Mouse (Mus musculus): ENCODE measurements at regions not wholly inside any gene's neighbourhood (a gene's known extent, or its start where the extent isn't known, plus 50 kb on each side); places are given as distances from the start of the nearest gene placed in this dataset.

GRCm38 (mm10) chr11:7424082-7424471 is 210.4 kb upstream of the Igfbp3 start:
- ChIA-PET POLR2A (interaction anchor here in 3 of 4 experiments (0.6 to 3.4 kb wide), 48 partner anchors 10 to 1692 kb away, joined by 3 to 35 read pairs (median 4); partner anchors contain the start of gene Igfbp3 (in 1 of the 3)), CTCF (interaction anchor here in 3 of 4 experiments (0.6 to 1.7 kb wide), 4 partner anchors 202 to 214 kb away, joined by 3 to 4 read pairs (median 3); no protein-coding TSS in a partner anchor)

GRCm38 (mm10) chr11:7423276-7424081 is 209.8 kb upstream of the Igfbp3 start:
- CTCF ChIA-PET: interaction anchor here (0.6 to 1.7 kb wide), 6 partner anchors 21 to 280 kb away, joined by 3 to 4 read pairs (median 3); no protein-coding TSS in a partner anchor
- POLR2A ChIA-PET: interaction anchor here in 3 of 4 experiments (0.6 to 3.4 kb wide), 62 partner anchors 10 to 1693 kb away, joined by 3 to 35 read pairs (median 4); partner anchors contain the start of gene Igfbp3 (in 2 of the 3)

GRCm38 (mm10) chr11:7412631-7413030 is 198.9 kb upstream of the Igfbp3 start:
- ChIA-PET CTCF (no interaction called here), POLR2A (interaction anchor here in 2 of 4 experiments (2.4 to 3.6 kb wide), 2 partner anchors 10 to 11 kb away, joined by 12 to 21 read pairs; no protein-coding TSS in a partner anchor)

DNA sequence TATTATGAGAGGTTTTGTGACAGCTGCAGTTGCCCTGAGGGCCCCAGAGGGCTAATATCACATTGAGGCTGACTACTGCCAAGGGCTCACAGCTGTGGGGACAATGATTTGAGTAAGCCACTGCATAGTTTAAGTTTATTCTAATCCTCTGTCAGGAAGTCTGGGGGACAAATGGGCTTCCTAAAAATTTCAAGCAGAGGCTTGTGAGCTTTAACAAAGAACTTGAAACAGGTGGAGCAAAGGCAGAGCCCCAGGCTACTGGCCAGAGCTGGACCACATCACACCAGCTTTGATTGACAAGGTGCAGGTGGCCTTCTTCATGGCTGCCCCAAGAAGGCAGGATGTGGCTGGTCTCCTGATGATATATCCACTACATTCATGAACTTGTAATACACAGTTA is 195.3 kb upstream of the Igfbp3 start:
- ChIA-PET POLR2A (interaction anchor here in 1 of 4 experiments (1.2 kb wide), 1 partner anchor 14 kb away, joined by 5 read pairs; no protein-coding TSS in a partner anchor), CTCF (no interaction called here)

DNA sequence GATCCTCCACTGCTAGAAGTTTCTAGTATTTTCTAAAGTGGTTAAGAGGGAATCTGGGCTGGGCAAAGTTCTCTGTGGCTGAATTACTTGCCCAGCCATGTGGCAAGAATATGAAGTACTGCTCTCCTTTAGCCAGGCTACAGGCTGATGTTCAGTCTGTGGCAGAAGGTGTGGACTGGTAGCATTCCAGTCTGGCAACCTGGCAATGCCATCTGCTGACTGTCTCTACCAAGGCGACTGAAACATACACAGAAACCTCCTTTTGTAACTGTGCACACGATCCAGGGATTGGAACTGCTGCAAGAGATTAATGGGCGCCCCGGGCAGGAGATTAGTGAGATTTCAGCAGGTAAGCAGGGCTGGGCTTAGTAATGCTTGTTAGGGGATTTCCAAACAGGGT is 190.9 kb upstream of the Igfbp3 start:
- ChIA-PET CTCF (no interaction called here), POLR2A (interaction anchor here in 1 of 4 experiments (0.7 kb wide), 1 partner anchor 18 kb away, joined by 4 read pairs; no protein-coding TSS in a partner anchor)

DNA sequence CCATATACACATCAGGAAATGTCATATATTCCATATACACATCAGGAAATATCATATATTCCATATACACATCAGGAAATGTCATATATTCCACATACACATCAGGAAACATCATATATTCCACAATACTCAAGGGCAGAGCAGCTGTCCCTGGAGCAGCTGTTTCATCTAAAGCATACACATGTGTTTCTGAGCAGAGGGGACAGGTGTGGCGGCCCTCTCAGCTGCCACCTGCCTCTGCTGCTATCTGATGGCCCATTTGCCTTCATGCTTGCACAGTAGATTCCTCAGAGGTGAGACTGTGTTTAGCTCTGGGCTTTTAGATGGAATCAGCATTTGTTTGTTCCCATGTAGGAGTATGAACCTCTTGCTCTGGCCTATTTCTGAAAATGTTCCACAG is 158.1 kb upstream of the Igfbp3 start:
- CTCF ChIA-PET: no interaction called here
- POLR2A ChIA-PET: interaction anchor here in 1 of 4 experiments (0.9 kb wide), 1 partner anchor 52 kb away, joined by 3 read pairs; no protein-coding TSS in a partner anchor

DNA sequence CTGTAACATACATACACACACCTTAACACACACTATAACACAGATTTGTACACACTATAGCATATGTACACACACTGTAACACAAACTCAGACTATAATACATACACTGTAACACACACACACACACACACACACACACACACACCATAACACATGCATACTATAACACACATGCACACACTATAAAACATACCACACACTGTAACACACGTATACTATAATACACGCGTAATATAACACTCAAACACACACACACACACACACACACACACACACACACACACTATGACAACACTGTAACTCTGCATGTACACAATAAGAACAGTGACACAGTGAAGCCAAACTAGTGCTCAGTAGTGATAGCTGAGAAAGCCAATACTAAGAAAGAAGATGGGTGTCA is 147.7 kb upstream of the Igfbp3 start:
- ChIA-PET POLR2A (interaction anchor here in 1 of 4 experiments (0.6 kb wide), 1 partner anchor 112 kb away, joined by 3 read pairs; no protein-coding TSS in a partner anchor), CTCF (no interaction called here)

DNA sequence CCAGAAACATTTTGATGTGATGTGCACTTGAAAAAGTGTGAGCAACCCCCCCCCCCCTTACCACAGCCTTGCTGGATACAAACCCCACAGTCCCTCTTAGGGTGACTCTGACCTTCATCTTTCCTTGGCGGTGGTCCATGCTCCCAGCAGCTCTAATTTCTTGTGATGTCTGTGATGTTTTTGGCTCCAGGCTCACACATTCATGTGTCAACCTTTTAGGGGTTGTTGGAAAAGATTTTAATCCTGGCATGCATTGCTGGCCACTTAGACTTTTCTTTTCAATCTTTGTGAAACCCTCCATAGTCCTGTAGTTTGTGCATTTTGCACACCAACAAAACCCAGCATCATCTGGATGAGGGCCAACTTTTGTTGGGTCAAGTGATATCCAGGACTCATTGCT is 134.9 kb upstream of the Igfbp3 start:
- ChIA-PET CTCF (no interaction called here), POLR2A (no interaction called here)

DNA sequence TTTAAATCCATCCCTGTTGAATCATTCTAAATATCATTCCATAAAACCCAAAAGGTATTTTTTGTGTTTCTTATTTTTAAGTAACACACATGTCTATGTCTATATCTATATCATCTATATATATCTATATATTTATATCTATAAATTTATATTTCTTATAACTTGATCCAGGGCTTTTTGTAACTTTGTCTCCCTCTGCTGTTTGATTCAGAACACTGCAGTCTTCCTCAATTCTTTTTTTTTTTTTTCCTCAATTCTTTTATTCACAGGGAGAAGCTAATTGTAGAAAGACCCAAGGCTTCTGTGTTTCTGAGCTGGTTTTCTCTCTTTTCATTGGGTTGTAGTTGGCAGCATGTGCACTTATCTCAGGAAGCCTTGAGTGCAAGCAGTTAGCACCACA is 124.1 kb upstream of the Igfbp3 start:
- POLR2A ChIA-PET: no interaction called here

GRCm38 (mm10) chr11:7317409-7317970 is 103.8 kb upstream of the Igfbp3 start:
- ChIA-PET CTCF (no interaction called here), POLR2A (interaction anchor here in 1 of 4 experiments (0.5 kb wide), 1 partner anchor 792 kb away, joined by 3 read pairs; no protein-coding TSS in a partner anchor)

More for the DNA sequence above, 124.1 kb upstream of the Igfbp3 start:
- CTCF ChIA-PET: interaction anchor here in 3 of 4 experiments (0.6 to 1.0 kb wide), 4 partner anchors 114 to 411 kb away, joined by 3 read pairs; no protein-coding TSS in a partner anchor

- CTCF ChIA-PET: interaction anchor here in 1 of 4 experiments (0.6 kb wide), 1 partner anchor 1679 kb away, joined by 7 read pairs; no protein-coding TSS in a partner anchor
- POLR2A ChIA-PET: no interaction called here
Observed at GRCm38 (mm10) chr11:7296252-7296651, 82.5 kb upstream of the Igfbp3 start.

- ChIA-PET CTCF (interaction anchor here in 2 of 4 experiments (0.5 to 0.6 kb wide), 2 partner anchors 138 to 642 kb away, joined by 3 to 6 read pairs; no protein-coding TSS in a partner anchor), POLR2A (no interaction called here)
Observed at GRCm38 (mm10) chr11:7289242-7289938, 75.7 kb upstream of the Igfbp3 start.

GRCm38 (mm10) chr11:7284836-7285490 is 71.2 kb upstream of the Igfbp3 start:
- POLR2A ChIA-PET: no interaction called here
- CTCF ChIA-PET: no interaction called here

- ChIA-PET CTCF (no interaction called here), POLR2A (interaction anchor here in 2 of 4 experiments (0.7 to 1.0 kb wide), 2 partner anchors 16 to 1410 kb away, joined by 3 read pairs; no protein-coding TSS in a partner anchor)
Observed at GRCm38 (mm10) chr11:7282981-7283380, 69.3 kb upstream of the Igfbp3 start.

DNA sequence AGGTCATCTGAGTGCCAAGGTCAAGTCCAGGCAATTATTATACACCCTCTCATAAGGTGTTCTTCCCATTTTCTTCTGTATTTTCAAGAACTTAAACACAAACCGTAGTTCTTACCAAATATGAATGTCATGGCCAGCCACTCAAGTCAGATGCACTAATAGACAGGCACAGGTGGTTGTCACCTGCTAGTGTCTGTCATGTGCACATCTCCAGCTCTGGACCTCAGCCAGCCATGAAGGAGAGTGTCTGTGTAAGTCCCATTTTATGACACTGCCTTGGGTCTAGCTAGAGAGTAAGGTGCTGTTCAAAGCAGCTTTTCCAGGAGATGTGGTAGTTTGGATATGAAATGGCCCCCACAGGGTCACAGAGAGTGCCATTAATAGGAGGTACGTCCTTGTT is 68.5 kb upstream of the Igfbp3 start:
- POLR2A ChIA-PET: interaction anchor here in 2 of 4 experiments (0.7 to 1.2 kb wide), 2 partner anchors 141 to 1354 kb away, joined by 3 to 4 read pairs; no protein-coding TSS in a partner anchor

GRCm38 (mm10) chr11:7281656-7282055 is 67.9 kb upstream of the Igfbp3 start:
- ChIA-PET POLR2A (interaction anchor here in 2 of 4 experiments (0.7 to 1.2 kb wide), 2 partner anchors 142 to 1355 kb away, joined by 3 to 4 read pairs; no protein-coding TSS in a partner anchor), CTCF (interaction anchor here in 1 of 4 experiments (0.7 kb wide), 1 partner anchor 25 kb away, joined by 11 read pairs; no protein-coding TSS in a partner anchor)

More for the DNA sequence above, 68.5 kb upstream of the Igfbp3 start:
- CTCF ChIA-PET: interaction anchor here in 1 of 4 experiments (0.7 kb wide), 1 partner anchor 25 kb away, joined by 11 read pairs; no protein-coding TSS in a partner anchor

DNA sequence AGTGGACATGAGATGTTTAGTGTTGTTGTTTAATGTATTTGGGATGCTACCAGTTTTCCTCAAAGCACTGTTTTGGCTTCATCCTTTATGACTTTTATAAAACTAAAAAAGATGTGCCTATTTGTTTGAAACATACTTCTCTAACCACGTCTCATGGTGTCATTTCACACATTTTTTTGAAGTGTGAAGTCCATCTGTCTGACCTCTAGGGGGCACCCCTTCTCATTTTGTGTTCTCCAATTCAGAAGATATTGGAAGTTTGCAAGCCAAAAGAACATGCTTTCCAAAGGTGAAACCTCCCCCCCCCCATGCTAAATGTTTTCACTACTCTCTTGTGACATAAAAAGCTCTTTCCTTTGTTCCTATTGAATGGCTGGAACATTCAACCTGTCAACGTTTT is 66.2 kb upstream of the Igfbp3 start:
- POLR2A ChIA-PET: interaction anchor here in 1 of 4 experiments (0.7 kb wide), 1 partner anchor 256 kb away, joined by 4 read pairs; no protein-coding TSS in a partner anchor
- CTCF ChIA-PET: interaction anchor here in 2 of 4 experiments (0.6 to 1.3 kb wide), 3 partner anchors 66 to 1218 kb away, joined by 3 to 6 read pairs (median 3); no protein-coding TSS in a partner anchor

DNA sequence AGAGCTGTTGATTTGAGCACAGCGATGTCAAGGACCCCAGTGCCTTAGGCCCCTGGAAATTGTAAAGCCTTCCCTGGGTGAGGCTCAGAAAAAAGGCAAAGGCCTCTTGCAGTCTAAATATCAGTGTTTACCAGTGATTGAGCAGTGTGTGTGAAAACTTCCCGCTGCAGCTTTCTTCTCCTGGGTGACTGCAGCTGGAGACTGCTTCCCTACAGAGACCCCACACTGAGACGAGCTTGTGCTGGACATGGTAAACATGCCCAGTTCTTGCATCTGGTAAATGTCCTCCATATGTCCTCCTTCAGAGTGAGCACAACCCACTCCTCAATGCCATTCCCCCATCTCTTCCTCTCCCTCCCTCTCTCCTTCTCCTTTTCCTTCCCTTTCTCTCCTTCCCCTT is 58.8 kb upstream of the Igfbp3 start:
- ChIA-PET CTCF (no interaction called here), POLR2A (no interaction called here)
